Mouse (Mus musculus): ENCODE data around the gene Mybl2.

Mybl2 gene

GRCm38 (mm10) chr2:163073023-163073757 lies 18.7 kb downstream of the Mybl2 start:
- no peak for DNase-seq

- no peak for DNase-seq
Measured at GRCm38 (mm10) chr2:163074006-163074405, 19.5 kb downstream of the Mybl2 start.

DNA sequence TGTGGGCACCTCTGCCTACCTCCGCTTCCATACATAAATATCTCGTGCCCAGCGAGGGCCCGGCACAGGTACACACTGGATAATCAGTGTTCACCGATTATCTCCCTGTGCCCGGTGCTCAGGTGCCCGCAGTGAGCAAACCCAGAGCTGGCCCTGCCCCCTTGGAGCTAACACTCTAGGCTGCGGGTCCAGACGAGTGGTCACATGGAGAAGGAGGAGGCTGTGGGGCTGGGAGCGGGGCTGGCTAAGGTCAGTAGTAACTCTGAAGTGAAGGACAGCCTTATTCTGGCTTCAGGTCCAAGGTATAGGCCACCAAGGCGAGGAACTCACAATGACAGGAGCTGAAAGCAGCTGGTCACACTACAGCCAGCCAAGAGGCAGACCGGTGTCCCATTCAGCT lies 20.3 kb downstream of the Mybl2 start:
- no peak for DNase-seq

- no peak for DNase-seq
Measured at GRCm38 (mm10) chr2:163075234-163075633, 20.7 kb downstream of the Mybl2 start.

GRCm38 (mm10) chr2:163079041-163079440 lies 24.6 kb downstream of the Mybl2 start:
- DNase-seq, result no peak

GRCm38 (mm10) chr2:163082591-163082990 lies 28.1 kb downstream of the Mybl2 start:
- no peak for DNase-seq

DNA sequence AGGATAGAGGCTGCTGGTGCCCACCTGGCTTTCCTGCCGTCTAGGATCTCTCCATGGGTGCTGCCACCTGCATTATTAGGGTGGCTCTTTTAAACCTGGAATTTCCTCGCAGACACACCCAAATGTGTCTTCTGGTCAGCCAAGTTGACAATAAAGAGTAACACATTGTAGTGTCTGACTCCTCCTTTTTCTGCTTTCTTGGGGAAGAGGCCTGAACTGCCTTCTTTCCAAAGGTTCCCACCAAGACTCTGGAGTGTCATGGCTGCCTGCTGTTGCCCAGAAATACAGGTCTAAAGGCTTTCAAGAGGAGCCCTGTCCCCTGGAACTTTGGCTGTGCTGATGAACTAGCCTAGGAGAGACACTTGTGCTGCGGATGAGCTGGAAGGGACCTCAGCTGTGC lies 30.0 kb downstream of the Mybl2 start:
- no peak for DNase-seq

- no peak for DNase-seq
Measured at GRCm38 (mm10) chr2:163085047-163085446, 30.6 kb downstream of the Mybl2 start.

GRCm38 (mm10) chr2:163086561-163086960 lies 32.1 kb downstream of the Mybl2 start:
- DNase-seq, result no peak

- no peak for DNase-seq
Measured at GRCm38 (mm10) chr2:163087728-163088127, 33.2 kb downstream of the Mybl2 start, which contains the start of gene Gtsf1l. TSS of gene Gtsf1l (minus strand) at chr2:163087855.

DNA sequence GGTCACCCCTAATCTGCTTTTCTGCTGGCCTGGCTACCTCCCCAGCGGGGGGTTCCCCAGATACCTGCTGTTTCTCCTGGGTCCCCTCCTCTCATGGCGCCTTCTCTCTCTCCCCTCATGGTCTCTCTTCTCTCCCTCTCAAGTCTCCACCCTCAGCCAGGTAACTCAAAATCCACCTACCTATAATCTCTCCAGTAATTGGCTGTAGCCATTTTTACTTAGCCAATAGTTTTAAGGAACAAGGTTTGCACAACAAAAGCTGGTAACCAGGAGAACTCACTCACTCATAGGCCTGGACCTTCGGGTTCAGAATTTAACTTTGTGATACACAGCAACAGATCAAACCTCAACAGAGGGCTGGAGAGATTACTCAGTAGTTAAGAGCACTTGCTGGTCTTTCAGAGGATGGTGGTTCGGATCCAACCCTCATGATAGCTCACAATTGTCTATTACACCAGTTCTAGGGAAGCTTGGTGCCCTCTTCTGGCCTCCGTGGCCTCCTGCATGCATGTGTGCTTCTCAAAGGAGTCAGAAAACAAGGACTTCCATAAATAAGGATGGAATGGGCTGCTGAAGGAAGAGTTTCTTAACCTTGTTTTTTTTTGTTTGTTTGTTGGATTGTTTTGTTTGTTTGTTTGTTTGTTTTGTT lies 35.1 kb downstream of the Mybl2 start:
- no peak for DNase-seq

GRCm38 (mm10) chr2:163094909-163095308 lies 40.4 kb downstream of the Mybl2 start:
- no peak for DNase-seq

DNA sequence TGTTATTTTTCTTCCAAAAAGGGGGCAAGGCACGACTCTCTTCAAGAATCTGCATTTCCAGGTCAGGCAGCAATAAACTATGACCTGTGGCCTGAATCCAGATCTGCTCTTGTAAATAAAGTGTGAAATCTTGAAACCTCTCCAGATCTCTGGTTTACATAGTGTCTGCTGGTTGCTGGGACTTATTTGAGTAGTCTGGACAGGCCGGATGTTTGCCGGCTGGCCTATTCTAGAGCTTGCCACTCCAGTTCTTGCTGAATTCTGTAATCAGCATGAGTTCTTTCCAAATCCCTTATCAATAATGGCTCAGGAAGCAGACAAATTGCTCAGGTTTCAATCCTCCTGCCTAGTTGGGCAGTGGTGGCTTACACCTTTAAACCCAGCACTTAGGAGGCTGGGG lies 41.3 kb downstream of the Mybl2 start:
- no peak for DNase-seq

DNA sequence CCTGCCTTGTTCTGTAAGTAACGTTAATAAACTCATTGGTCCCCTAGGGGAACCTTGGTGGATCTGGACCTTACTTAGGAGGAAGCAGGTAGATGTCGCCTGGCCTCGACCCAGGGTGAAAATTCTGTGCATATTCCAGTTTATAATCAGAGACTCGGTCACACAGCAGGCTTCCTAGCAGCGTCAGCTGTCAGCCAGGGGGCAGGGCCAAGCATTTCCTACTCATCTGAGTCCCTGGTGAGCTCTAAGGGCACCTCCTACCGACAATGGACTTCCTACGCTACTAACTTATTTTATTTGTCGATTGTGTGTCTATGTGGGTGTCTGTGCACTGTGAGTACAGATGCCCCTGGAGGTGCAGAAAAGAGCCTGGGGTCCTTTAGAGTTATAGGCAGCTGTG lies 45.4 kb downstream of the Mybl2 start:
- no peak for DNase-seq

GRCm38 (mm10) chr2:163100551-163100950 lies 46.1 kb downstream of the Mybl2 start:
- DNase-seq, result no peak

DNA sequence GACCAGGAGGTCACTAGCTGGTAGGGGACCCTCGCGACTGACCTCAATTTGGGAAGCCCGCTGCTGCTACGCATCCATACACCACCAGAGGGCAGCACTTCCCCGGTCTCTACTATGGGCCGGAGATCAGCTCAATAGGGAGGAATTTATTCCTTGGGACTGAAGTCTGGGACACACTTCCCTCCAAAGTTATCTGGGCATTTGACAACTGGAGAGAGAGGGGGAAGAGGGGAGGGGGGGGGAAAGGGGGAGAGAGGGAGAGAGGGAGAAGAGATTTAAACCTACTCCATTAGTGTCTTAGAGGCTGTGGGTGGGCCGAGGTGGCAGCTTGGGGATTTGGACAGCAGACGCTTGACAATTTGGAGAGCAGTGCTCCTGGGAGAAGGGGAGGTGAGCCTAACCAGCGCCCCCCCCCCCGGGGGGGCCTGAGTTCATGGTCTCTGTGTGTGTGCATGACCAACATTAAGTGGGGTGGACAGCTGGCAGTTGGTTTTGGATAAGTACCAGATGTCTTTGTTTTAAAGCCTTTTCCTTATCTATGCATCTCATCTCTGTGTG lies 47.2 kb downstream of the Mybl2 start:
- DNase-seq, result peak; percentile 46

GRCm38 (mm10) chr2:163102216-163102615 lies 47.7 kb downstream of the Mybl2 start:
- DNase-seq, result no peak

- DNase-seq, result no peak
Measured at GRCm38 (mm10) chr2:163102900-163103653, 48.6 kb downstream of the Mybl2 start.

DNA sequence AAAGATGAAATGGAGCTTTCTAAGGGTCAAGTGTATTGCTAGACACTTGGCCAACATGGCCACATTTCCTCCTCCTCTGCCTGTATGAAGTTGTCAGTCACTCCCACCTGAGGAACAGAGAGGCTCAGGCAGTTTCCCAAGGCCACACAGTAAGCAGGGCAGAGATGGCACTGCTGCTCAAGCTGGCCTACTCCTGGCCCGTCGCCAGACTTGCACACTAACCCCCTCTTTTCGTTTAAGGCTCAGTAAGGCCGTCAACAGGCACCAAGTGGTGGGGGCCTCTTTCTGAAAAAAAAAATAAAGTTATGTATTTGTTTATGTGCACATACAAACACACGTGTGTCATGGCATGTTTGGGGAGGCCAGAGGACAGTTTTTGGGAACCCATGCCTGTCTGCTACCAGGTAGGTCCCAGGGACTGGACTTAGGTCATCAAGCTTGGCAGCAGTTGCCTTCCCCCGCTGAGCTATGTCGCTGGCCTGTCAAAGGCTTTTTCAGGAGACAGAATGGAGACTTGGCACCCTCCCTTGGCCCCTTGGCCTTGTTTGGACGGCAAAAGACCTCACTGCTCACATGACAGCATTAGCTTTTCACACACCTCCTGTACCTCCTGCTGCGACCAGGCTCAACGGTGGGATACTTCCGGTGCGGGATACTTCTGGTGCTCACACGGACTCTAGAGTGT lies 49.7 kb downstream of the Mybl2 start:
- no peak for DNase-seq

DNA sequence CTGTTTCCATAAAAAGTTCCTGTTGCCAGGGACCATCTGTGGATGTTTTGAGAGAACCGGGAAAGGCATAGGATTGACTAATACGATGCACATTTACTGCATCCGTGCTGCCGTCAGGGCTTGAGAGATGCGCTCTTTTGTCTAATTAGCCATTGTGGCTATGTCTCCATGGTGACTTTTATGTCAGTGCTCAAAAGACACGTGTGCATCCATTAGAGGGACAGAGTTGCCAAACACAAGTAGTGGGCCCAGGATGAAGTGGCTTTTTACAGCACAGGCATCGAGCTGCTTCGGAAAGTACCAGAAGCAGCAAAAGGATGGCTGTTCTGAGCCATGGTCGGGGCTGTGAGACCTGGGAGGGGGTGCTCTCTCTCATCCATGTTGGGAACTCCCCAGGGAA lies 53.9 kb downstream of the Mybl2 start:
- DNase-seq, result no peak

DNA sequence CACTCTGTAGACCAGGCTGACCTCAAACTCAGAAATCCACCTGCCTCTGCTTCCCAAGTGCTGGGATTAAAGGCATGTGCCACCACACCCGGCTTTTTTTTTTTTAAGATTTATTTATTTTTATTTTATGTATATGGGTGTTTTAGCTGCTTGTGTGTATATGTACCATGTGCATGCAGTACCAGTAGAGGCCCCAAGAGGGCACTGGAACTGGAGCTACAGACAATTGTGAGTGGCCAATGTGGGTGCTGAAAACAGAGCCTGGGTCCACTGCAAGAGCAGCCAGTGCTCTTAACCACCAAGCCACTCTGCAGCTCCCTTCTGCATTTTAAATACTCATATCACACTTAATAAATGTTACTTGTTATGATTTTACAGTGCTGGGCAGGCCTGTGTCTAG lies 56.2 kb downstream of the Mybl2 start:
- no peak for DNase-seq

DNA sequence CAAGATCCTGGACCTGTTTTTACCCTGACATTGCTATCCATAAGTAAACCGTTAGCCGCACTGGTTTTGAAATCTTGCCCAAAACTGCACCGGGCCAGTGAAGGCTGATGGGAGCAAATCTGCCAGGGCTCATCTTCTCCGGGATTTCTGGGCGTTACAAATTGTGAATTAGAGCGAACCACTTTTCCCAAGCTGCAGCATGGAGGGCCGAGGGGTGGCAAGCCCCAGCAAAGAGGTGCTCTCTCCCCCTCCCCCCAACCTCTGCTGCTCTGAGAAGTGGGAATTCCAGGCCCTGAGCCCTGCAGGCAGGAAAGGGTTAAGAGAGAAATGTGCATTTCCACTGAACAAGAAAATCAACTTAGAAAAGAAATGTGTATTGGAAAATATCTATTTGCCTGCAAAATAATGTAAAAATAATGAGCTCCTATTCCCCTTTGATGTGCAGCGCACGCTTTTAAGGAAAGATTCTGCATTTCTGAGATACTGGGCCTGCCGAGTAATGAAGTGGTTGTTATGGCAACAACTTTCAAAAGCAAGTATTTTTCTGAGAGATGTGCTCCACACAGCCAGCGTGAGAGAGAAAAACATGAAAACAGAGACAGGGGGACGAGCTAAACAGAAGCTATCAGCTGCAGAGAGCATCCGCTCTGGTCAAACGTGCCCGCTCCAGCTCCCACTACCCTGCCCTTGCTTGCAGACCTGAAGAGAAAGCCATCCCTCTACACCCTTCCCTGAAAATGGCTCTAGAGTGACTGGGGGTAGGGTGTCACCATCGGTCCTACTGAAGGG lies 57.1 kb downstream of the Mybl2 start:
- peak; percentile 28 for DNase-seq
